Comparison of ENCODE assay signal across 11 mouse cellular contexts in the genomic region with DNA sequence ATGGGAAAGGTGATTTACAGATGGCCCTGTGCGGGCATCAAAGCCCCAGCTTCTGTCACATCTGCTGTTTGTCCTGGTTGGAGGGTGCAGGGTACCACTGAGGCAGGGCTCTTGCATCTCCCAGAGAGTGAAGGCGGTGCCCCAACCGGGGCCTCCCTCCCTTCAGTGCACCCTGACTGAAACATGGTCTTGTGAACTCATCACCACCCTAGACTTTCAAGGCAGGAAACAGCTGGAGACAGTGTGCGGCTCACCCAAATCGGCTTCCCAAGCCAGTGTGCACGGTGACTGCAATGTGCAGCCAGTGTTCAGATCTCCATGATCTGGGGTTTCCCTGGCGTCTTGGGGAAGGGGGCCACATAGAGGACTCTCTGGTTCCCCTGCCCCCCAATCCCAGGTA. TPM values are rescaled to one million over a fixed set of nuclear protein-coding genes. Genes with fewer than 3 reads are reported as not detected.
DNase-seq lines count a peak whose midpoint lies in the region; ATAC-seq lines count a peak whose summit lies in the region.
"Had no signal": no experiment of that assay in that cellular context is flagged by ENCODE, and none has a peak within 500 bp of the region (broad histone marks: within the 10 kb centered on the region; RNA-seq: fewer than 3 reads in every experiment).

No protein-coding gene starts in this region.

- no peaks in the 10 kb centered on the region for H3K9me3 ChIP-seq in hindbrain, embryonic 10.5 days
- no peaks in the 10 kb centered on the region for H3K9me3 ChIP-seq in hindbrain, embryonic 13.5 days
- H3K9me3 ChIP-seq in intestine, embryonic 15.5 days: no peaks in the 10 kb centered on the region
- H3K9me3 ChIP-seq: heart, embryonic 12.5 days had no signal

- WGBS in hindbrain, embryonic 10.5 days: 87% methylated on average over 7 of the region's 7 CpGs
- WGBS in hindbrain, embryonic 13.5 days: 83% methylated on average over 7 of the region's 7 CpGs
- WGBS in intestine, embryonic 15.5 days: 49% methylated on average over 7 of the region's 7 CpGs

- no peak for ATAC-seq in hindbrain, embryonic 13.5 days (ENCODE audit: low FRiP score)
- peak; percentile 62; the same call in 1 of the 2 replicates for ATAC-seq in intestine, embryonic 15.5 days
- ATAC-seq in inflammation-experienced regulatory T-cells, adult 6 months: no peak

- DNase-seq in hindbrain, embryonic 10.5 days (ENCODE audit: low spot score): no peak
- peak; percentile 27 for DNase-seq in lung, postnatal 10 days
- DNase-seq in lung, postnatal 25 days (ENCODE audit: low spot score): no peak
- DNase-seq in thymus, postnatal 10 days (ENCODE audit: low spot score in 2 of 2): peak; percentile 23 to 39
- DNase-seq in B cell, adult 2 months: no peak
- DNase-seq: adrenal gland, postnatal 36 days; cerebellum, adult 2 months had no signal

- no peak overlapping the region for H3K4me2 ChIP-seq in hindbrain, embryonic 13.5 days
- H3K4me2 ChIP-seq in intestine, embryonic 15.5 days (replicated peaks): no peak overlapping the region
- H3K4me2 ChIP-seq: heart, embryonic 12.5 days had no signal

- H3K9ac ChIP-seq in hindbrain, embryonic 13.5 days: no peak overlapping the region
- H3K9ac ChIP-seq in intestine, embryonic 15.5 days: no peak overlapping the region
- H3K9ac ChIP-seq: heart, embryonic 12.5 days had no signal

- peaks cover 31% of the 10 kb centered on the region for H3K4me1 ChIP-seq in hindbrain, embryonic 10.5 days (replicated peaks)
- H3K4me1 ChIP-seq in hindbrain, embryonic 13.5 days (replicated peaks): peaks cover 26% of the 10 kb centered on the region
- peaks cover 10% of the 10 kb centered on the region; the same call in 1 of the 2 replicates for H3K4me1 ChIP-seq in intestine, embryonic 15.5 days (replicated peaks)

- 0 out of 2 replicates have a peak, but pooled peaks cover 7% of the 10 kb centered on the region for H3K27me3 ChIP-seq in hindbrain, embryonic 10.5 days (ENCODE audit: insufficient read depth, poor library complexity, severe bottlenecking)
- H3K27me3 ChIP-seq in hindbrain, embryonic 13.5 days: 0 out of 2 replicates have a peak, but pooled peaks cover 3% of the 10 kb centered on the region
- no peaks in the 10 kb centered on the region for H3K27me3 ChIP-seq in intestine, embryonic 15.5 days (replicated peaks)
- H3K27me3 ChIP-seq: heart, embryonic 12.5 days had no signal

- H3K36me3 ChIP-seq in hindbrain, embryonic 10.5 days: no peaks in the 10 kb centered on the region
- no peaks in the 10 kb centered on the region for H3K36me3 ChIP-seq in hindbrain, embryonic 13.5 days
- H3K36me3 ChIP-seq in intestine, embryonic 15.5 days: no peaks in the 10 kb centered on the region
- H3K36me3 ChIP-seq: heart, embryonic 12.5 days had no signal

- no peak overlapping the region for H3K4me3 ChIP-seq in hindbrain, embryonic 10.5 days
- H3K4me3 ChIP-seq in hindbrain, embryonic 13.5 days: no peak overlapping the region
- H3K4me3 ChIP-seq in intestine, embryonic 15.5 days (replicated peaks): no peak overlapping the region
- H3K4me3 ChIP-seq: heart, embryonic 12.5 days had no signal

- peak overlapping the region; percentile 76 for H3K27ac ChIP-seq in hindbrain, embryonic 10.5 days
- H3K27ac ChIP-seq in hindbrain, embryonic 13.5 days: no peak overlapping the region
- peak overlapping the region; percentile 20; the same call in 1 of the 2 replicates for H3K27ac ChIP-seq in intestine, embryonic 15.5 days

RNA-seq across cellular contexts. Expression of a gene that starts 26.0 kb away (rescaled TPM):
- 865 and 1,523 TPM in 2 replicates for polyA plus RNA-seq in hindbrain, embryonic 10.5 days (2016; fragmentation: Nextera tagmentation; extraction: Ambion mirVana)
- polyA plus RNA-seq in hindbrain, embryonic 13.5 days (2015; fragmentation: Nextera tagmentation; extraction: Ambion mirVana): 270 and 302 TPM in 2 replicates
- 881 and 991 TPM in 2 replicates for polyA plus RNA-seq in intestine, embryonic 15.5 days (2015; fragmentation: Nextera tagmentation; extraction: Ambion mirVana)
- polyA plus RNA-seq in inflammation-experienced regulatory T-cells, adult 6 months (2017; shearing (Covaris generic)): 100 to 1,000 TPM; 622 to 765 (median 747) TPM

Comparison
In these comparisons a context has a peak if more than half of its experiments do, and no peak if none do; other contexts are left out.
1. DNase-seq: peak in lung, postnatal 10 days (single experiment) and thymus, postnatal 10 days (2 of 2); none in hindbrain, embryonic 10.5 days (single experiment), lung, postnatal 25 days (single experiment) and B cell, adult 2 months (0 of 2).